Mouse (Mus musculus): Measurements from ENCODE around the gene Ppp1r32. TPM values are rescaled to one million over a fixed set of nuclear protein-coding genes. Genes with fewer than 3 reads are reported as not detected.

Ppp1r32 gene
- polyA plus RNA-seq, 1 experiment = not detected

- no peak for TF ChIP-seq POLR2A (IDR thresholded peaks at IDR 0.05; ENCODE audit: low read depth, low read length)
- TF ChIP-seq CTCF (IDR thresholded peaks at IDR 0.05; ENCODE audit: borderline replicate concordance, insufficient read depth, low read length) = no peak
- H3K27ac ChIP-seq (ENCODE audit: insufficient read depth, low read length) = no peak overlapping the region
- 0 out of 2 replicates have a peak, but pooled peaks cover under 1% of the 10 kb centered on the region for H3K4me1 ChIP-seq (ENCODE audit: control insufficient read depth, insufficient read depth, low read length)
- H3K4me3 ChIP-seq (ENCODE audit: insufficient read depth, low read length) = no peak overlapping the region
Measured at GRCm38 (mm10) chr19:10444685-10445369, 37.9 kb downstream of the Ppp1r32 start.

GRCm38 (mm10) chr19:10437521-10437920 is 45.2 kb downstream of the Ppp1r32 start:
- no peaks in the 10 kb centered on the region for H3K4me1 ChIP-seq (ENCODE audit: control insufficient read depth, insufficient read depth, low read length)
- no peak overlapping the region for H3K4me3 ChIP-seq (ENCODE audit: insufficient read depth, low read length)
- no peak overlapping the region for H3K27ac ChIP-seq (ENCODE audit: insufficient read depth, low read length)
- TF ChIP-seq CTCF (IDR thresholded peaks at IDR 0.05; ENCODE audit: borderline replicate concordance, insufficient read depth, low read length) (no peak), POLR2A (IDR thresholded peaks at IDR 0.05; ENCODE audit: low read depth, low read length) (no peak)

- H3K4me1 ChIP-seq (ENCODE audit: control insufficient read depth, insufficient read depth, low read length) = no peaks in the 10 kb centered on the region
- H3K4me3 ChIP-seq (ENCODE audit: insufficient read depth, low read length) = no peak overlapping the region
- TF ChIP-seq POLR2A (IDR thresholded peaks at IDR 0.05; ENCODE audit: low read depth, low read length) (no peak), CTCF (IDR thresholded peaks at IDR 0.05; ENCODE audit: borderline replicate concordance, insufficient read depth, low read length) (no peak)
- no peak overlapping the region for H3K27ac ChIP-seq (ENCODE audit: insufficient read depth, low read length)
Measured at GRCm38 (mm10) chr19:10436726-10437125, 46.0 kb downstream of the Ppp1r32 start.

GRCm38 (mm10) chr19:10435908-10436307 is 46.8 kb downstream of the Ppp1r32 start:
- Histone ChIP-seq H3K4me3 (ENCODE audit: insufficient read depth, low read length) (no peak overlapping the region), H3K27ac (ENCODE audit: insufficient read depth, low read length) (no peak overlapping the region), H3K4me1 (ENCODE audit: control insufficient read depth, insufficient read depth, low read length) (no peaks in the 10 kb centered on the region)
- peak; percentile 64; the same call in 1 of the 2 replicates for TF ChIP-seq CTCF (IDR thresholded peaks at IDR 0.05; ENCODE audit: borderline replicate concordance, insufficient read depth, low read length)
- TF ChIP-seq POLR2A (IDR thresholded peaks at IDR 0.05; ENCODE audit: low read depth, low read length) = no peak

- H3K4me3 ChIP-seq (ENCODE audit: insufficient read depth, low read length) = no peak overlapping the region
- no peaks in the 10 kb centered on the region for H3K4me1 ChIP-seq (ENCODE audit: control insufficient read depth, insufficient read depth, low read length)
- TF ChIP-seq CTCF (IDR thresholded peaks at IDR 0.05; ENCODE audit: borderline replicate concordance, insufficient read depth, low read length) (no peak), POLR2A (IDR thresholded peaks at IDR 0.05; ENCODE audit: low read depth, low read length) (no peak)
- no peak overlapping the region for H3K27ac ChIP-seq (ENCODE audit: insufficient read depth, low read length)
Measured at GRCm38 (mm10) chr19:10434927-10435326, 47.8 kb downstream of the Ppp1r32 start.

GRCm38 (mm10) chr19:10433879-10434540 is 48.7 kb downstream of the Ppp1r32 start:
- no peak overlapping the region for H3K4me3 ChIP-seq (ENCODE audit: insufficient read depth, low read length)
- no peaks in the 10 kb centered on the region for H3K4me1 ChIP-seq (ENCODE audit: control insufficient read depth, insufficient read depth, low read length)
- TF ChIP-seq POLR2A (IDR thresholded peaks at IDR 0.05; ENCODE audit: low read depth, low read length) (no peak), CTCF (IDR thresholded peaks at IDR 0.05; ENCODE audit: borderline replicate concordance, insufficient read depth, low read length) (no peak)
- H3K27ac ChIP-seq (ENCODE audit: insufficient read depth, low read length) = no peak overlapping the region

- H3K4me1 ChIP-seq (ENCODE audit: control insufficient read depth, insufficient read depth, low read length) = no peaks in the 10 kb centered on the region
- H3K27ac ChIP-seq (ENCODE audit: insufficient read depth, low read length) = no peak overlapping the region
- no peak for TF ChIP-seq CTCF (IDR thresholded peaks at IDR 0.05; ENCODE audit: borderline replicate concordance, insufficient read depth, low read length)
- TF ChIP-seq POLR2A (IDR thresholded peaks at IDR 0.05; ENCODE audit: low read depth, low read length) = no peak
- no peak overlapping the region for H3K4me3 ChIP-seq (ENCODE audit: insufficient read depth, low read length)
Measured at GRCm38 (mm10) chr19:10433225-10433624, 49.5 kb downstream of the Ppp1r32 start.

GRCm38 (mm10) chr19:10431841-10432240 is 50.9 kb downstream of the Ppp1r32 start:
- Histone ChIP-seq H3K4me3 (ENCODE audit: insufficient read depth, low read length) (no peak overlapping the region), H3K27ac (ENCODE audit: insufficient read depth, low read length) (no peak overlapping the region), H3K4me1 (ENCODE audit: control insufficient read depth, insufficient read depth, low read length) (no peaks in the 10 kb centered on the region)
- TF ChIP-seq CTCF (IDR thresholded peaks at IDR 0.05; ENCODE audit: borderline replicate concordance, insufficient read depth, low read length) = no peak
- TF ChIP-seq POLR2A (IDR thresholded peaks at IDR 0.05; ENCODE audit: low read depth, low read length) = no peak

GRCm38 (mm10) chr19:10431410-10431809 is 51.3 kb downstream of the Ppp1r32 start:
- TF ChIP-seq POLR2A (IDR thresholded peaks at IDR 0.05; ENCODE audit: low read depth, low read length) (no peak), CTCF (IDR thresholded peaks at IDR 0.05; ENCODE audit: borderline replicate concordance, insufficient read depth, low read length) (no peak)
- no peaks in the 10 kb centered on the region for H3K4me1 ChIP-seq (ENCODE audit: control insufficient read depth, insufficient read depth, low read length)
- no peak overlapping the region for H3K4me3 ChIP-seq (ENCODE audit: insufficient read depth, low read length)
- no peak overlapping the region for H3K27ac ChIP-seq (ENCODE audit: insufficient read depth, low read length)

GRCm38 (mm10) chr19:10429371-10429770 is 53.4 kb downstream of the Ppp1r32 start:
- no peak overlapping the region for H3K27ac ChIP-seq (ENCODE audit: insufficient read depth, low read length)
- TF ChIP-seq POLR2A (IDR thresholded peaks at IDR 0.05; ENCODE audit: low read depth, low read length) = no peak
- no peak for TF ChIP-seq CTCF (IDR thresholded peaks at IDR 0.05; ENCODE audit: borderline replicate concordance, insufficient read depth, low read length)
- no peak overlapping the region for H3K4me3 ChIP-seq (ENCODE audit: insufficient read depth, low read length)
- H3K4me1 ChIP-seq (ENCODE audit: control insufficient read depth, insufficient read depth, low read length) = 0 out of 2 replicates have a peak, but pooled peaks cover 2% of the 10 kb centered on the region
